Mouse (Mus musculus) spleen, postnatal 0 days (tissue): ENCODE data around the gene Klf11. TPM values are rescaled to one million over a fixed set of nuclear protein-coding genes. Genes with fewer than 3 reads are reported as not detected.

ENCODE experiments used
- polyA plus RNA-seq: library from polyadenylated mRNA; unstranded; fragments of >200 nt; fragmentation: Nextera tagmentation; extraction: Ambion mirVana; gene quantifications from 2 replicates; pipeline ENCODE4 v1.2.1, GENCODE M21; 2015

The Klf11 gene
- 10.9 and 12.3 TPM in 2 replicates for polyA plus RNA-seq

GRCm38 (mm10) chr12:24651063-24651557 is at the start of gene Klf11:
Gene Klf11, plus strand, starts transcription at chr12:24651274.

DNA sequence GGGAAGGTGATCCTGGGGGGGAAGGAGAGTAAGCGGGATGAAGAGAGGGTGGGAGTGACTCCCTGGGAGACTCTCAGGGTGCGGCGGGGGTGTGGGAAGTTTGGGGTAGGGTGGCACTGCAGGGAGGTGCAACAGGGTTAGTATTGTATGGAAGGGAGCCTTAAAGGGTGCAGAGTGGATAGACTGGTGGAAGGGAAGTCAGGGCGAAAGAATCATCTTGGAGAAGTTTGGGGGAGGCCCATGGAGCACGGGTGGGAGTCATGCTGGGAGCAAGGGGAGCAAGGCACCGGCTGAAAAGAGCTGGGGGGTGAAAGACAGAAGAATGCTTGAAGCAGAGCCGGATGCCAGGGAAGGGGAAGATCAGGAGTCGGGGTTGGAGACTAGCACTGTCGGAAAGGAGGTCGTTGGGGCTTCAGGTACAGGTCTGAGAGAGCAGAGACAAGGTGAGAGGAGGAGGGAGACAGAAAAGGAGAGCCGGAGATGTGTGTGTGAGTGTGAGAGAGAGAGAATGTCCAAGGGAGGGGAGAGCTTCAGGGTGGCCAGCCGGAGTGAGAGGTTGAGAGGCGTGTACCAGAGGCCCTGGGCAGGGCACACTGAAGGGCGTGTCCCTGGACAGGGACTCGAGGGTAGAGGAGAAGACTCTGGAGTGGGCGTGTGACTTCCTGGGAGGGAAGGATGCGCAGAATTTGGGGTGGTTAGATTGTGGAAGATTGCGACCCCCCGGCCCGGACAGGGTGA is 30.4 kb downstream of the Klf11 start, which contains the start of gene Cys1:
TSS of gene Cys1 (minus strand) at position 528 of the 738 bp plus-strand sequence.

GRCm38 (mm10) chr12:24707954-24708823 is 57.1 kb downstream of the Klf11 start, which contains the start of gene Rrm2:
Gene Rrm2, plus strand, starts transcription at chr12:24708241.

Other genes with a start within 250 kb of the Klf11 start
- gene Taf1b, start 152.9 kb upstream of the Klf11 start, polyA plus RNA-seq: 14.2 and 16.9 TPM in 2 replicates
- 0.13 and 0.16 TPM in 2 replicates for gene Grhl1, start 79.0 kb upstream of the Klf11 start, polyA plus RNA-seq
- 0.38 and 0.49 TPM in 2 replicates for gene Cys1, start 30.5 kb downstream of the Klf11 start, polyA plus RNA-seq
- 506 and 691 TPM in 2 replicates for gene Rrm2, start 57.0 kb downstream of the Klf11 start, polyA plus RNA-seq
- 10.9 and 13.2 TPM in 2 replicates for gene Mboat2, start 179.6 kb downstream of the Klf11 start, polyA plus RNA-seq